Mouse (Mus musculus) kidney, adult 9 months (tissue): ENCODE data around the gene Prkci.

ENCODE experiments used
- DNase-seq: peaks from one replicate; pipeline ENCODE4 v3.0.0; 2022

The Prkci gene

DNA sequence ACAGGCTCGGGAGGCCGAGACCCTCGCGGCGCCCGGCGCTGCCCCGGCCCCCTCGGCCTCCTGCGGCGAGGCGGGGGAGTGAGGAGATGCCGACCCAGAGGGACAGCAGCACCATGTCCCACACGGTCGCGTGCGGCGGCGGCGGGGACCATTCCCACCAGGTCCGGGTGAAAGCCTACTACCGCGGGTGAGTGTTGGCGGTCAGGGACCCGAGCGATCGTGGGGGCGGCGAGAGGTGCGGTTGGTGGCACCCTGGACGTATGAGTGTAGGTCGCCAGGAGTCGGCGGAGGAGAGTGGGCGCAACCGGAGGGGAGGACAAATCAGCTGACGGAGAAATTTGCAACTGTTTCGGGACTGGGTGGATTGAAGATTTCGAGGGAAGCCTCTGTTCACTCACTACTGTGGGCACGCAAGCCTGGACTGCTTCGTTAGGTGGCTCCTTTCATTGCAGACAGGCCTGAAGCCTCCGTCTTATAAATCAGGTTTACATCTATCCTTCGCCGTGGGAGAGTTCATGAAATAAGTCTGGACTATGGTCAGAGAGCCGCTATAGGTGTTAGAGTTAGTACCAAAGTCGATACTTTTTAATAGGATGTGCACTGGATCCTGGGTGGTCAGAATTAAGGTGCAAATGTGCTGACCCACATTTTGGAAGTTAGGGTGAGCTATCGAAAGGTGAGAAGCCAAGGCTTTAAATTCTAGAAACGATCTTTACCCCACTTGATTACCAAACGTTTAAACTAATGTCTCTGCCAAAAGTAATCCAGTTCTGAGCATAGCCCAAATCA, 546 bp downstream of the Prkci start:
- DNase-seq = peak; percentile 17

DNA sequence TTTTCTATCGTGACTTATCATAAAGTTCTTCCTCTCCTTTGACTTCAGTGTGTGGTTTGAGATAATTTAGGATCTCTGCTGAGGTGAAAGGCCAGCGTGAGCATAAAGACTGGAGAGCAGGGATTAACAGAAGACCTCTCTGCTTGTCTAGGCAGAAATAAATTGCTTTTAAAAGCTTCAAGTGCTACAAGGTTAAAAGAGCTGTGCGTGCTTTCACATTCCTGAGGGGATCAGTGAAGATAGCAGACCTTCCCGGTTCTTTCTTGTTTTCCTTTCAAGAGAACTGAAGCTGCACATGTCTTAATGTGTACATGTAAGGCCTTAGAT, 1.1 kb downstream of the Prkci start:
- DNase-seq = no peak

DNA sequence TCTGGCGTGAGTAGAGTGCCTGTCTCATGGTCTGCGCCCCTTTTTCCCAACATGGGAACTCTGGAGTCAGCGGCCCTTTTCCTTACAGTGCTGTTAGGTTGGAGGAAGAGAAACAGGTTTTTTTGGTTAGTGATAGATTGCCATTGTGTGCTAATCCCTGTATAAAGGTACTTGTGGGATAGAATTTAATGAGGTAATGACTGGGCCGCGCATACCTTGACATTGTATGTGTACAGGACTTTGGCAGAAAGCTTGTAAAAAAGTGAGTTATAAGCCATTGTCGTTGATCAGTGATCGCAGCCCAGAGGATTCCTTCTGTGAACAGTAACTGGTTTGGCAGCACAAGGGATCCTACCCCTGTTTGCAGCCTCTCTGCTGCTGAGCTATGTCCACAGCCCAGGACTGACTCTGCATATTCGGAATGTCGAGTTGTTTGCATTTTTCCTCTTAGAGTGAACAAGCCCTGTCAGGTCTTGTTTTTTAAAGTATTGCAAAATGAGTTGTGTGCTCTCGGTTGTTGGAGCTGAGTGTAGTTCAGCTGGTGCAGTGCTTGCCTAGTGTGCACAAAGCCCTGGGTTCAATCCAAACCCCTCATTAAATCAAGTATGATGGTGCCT, 4.0 kb downstream of the Prkci start:
- DNase-seq = no peak

DNA sequence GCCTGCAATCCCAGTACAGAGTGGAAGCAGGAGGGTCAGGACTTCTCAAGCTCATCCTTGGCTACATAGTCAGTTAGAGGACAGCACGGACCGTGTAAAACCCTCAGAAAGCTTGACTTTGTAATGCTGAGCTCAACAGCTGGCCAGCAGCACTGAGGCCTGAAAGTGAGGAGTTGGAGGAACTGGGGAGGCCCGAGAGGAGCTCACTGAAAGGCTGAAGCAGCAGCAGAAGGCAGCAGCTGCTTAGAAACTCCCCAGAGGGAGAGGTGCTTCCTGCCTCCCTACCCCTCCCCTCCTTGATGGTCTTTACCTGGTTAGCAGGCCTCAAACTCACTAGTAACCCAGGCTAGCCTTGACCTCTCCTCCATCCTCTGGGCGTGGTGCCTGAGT, 4.5 kb downstream of the Prkci start:
- no peak for DNase-seq

DNA sequence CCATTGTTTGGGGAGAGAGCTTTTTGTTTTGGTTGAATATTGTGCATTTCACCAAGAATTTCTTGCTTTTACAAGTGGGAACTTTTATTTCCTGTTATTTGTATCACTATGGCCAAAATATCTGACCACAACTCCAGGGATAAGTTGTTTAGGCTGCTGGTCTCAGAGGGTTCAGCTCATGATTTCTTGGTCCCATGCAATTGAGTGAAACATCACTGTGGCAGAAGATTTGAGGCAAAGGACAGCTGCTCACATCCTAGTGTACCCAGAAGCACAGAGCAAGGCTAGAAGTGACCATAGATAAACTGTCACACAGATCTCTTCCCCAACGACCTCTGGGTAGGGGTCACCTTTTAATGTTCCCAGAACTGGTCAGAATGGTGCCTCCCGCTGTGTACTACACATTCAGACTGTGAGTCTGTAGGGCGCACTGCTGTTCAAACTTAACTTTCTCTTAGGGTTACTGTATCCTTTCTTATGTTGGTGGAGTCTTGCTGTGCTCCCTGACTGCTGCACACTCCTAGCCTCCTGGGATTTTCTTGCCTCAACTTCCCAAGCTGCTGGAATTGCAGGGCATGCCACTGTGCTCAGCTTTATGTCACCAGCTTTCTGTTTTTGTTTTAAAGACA, 5.6 kb downstream of the Prkci start:
- no peak for DNase-seq

DNA sequence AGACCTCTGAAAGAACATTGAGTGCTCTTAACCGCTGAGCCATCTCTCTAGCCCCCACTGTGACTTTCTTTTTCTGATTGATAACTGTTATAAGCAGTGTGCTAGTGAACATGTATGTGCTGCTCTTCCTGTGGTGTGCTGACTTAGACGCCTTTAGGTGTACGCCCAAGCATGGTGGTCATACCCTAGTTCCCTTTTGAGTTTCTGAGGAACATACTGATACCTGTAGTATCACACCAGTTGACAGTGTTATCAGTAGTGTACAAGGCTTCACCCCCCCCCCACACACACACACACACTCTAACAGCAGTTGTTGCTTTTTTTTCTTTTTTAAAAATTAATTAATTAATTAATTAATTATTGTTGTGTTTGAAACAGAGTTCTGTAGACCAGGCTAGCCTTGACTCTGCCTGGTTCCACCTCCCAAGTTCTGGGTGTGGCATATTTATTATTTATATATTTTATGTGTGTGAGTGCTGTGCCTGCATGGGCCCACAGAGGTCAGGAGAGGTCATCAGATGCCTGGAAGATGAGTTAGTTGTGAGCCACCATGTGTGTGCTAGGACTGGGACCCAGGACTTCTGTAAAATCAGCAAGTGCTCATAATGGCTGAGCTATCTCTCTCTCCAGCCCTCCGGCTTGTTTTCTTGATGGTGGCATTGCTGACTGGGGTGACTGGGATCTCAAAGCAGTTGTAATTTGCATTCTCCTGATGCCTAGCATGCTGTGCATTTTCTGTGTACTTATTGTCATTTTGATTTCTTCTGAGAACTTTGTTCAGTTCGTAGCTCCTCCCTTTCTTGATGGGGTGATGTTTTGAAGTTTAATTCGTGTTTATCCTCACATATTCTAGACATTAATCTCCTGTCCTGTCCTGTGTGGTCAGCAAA, 9.0 kb downstream of the Prkci start:
- no peak for DNase-seq

DNA sequence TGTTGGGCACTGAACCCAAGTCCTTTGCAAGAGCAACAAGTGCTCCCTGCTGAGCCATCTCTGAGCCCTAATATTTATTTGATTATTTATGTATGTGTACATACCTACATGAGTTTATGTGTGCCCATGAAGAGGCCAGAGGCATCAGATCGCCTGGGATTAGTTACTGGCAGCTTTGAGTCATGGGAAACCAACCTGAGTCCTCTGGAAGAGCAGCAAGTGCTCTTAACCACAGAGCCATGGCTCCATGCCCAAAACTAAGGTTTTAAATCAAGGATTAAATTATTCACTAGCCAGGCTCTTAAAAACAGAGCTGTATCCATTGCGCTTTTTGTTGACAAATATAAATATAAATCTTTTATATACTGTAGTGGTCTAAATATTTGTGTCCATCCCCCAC, 18.8 kb downstream of the Prkci start:
- DNase-seq = no peak

DNA sequence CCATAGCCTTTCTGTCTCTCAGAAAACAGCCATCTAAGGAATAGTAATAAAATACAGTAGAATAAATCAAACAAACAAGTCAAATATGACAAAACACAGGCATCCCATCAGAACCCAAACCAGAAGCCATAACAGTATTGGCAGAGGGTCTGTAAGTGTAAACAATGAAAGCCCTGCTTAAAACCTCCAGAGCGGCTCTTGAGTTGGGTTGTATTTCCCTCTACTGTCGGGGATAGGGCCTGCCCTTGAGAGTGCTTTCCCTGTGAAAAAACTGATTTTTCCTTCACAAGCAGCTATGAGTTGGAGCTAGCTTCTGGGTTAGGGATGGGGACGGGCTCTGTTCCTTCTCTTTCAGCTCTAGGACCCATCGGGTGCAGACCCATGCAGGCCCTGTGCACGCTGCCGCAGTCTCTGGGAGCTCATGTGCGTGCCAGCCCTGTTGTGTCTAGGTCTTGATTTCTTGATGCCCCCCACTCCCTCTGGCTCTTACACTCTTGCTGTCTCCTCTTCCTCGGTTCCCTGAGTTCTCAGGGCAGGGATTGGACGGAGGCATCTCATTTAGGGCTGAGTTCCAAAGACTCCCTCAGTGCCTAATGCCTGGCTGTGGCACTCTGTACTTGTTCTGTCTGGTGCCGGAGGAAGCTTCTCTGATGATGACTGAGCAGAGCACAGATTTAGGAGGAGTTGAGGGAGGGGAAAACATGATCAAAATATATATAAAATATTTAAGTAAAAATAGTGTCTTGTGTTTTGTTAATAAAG, 20.3 kb downstream of the Prkci start:
- DNase-seq = no peak

DNA sequence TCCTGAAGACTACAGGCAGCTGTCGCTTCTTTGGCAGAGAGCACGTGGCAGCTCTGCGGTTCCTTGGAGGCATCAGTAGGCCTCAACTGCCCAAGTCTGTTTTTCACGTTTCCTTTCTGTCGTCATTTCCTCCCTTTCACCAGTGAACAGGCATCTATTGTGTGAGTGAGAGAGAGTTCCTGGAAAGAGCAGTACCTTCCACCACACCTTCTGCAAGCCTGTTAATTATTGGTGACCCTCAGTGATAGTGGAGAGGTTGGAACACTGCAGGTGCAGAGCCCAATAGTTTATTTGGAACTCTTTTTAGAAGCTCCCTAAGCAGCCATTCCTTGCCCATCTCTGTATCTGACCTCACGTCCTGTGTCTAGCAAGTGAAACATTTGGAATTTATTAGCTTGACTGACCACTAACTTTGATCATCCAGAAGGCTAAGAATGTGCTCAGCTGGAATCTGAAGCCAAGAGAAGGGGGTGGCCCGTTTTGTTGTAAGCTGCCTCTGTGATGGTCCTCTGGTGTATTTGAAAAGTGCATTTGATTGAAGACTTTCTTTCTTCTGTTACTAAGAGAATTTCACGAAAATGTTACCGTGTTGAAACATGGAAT, 21.1 kb downstream of the Prkci start:
- DNase-seq = peak; percentile 21

DNA sequence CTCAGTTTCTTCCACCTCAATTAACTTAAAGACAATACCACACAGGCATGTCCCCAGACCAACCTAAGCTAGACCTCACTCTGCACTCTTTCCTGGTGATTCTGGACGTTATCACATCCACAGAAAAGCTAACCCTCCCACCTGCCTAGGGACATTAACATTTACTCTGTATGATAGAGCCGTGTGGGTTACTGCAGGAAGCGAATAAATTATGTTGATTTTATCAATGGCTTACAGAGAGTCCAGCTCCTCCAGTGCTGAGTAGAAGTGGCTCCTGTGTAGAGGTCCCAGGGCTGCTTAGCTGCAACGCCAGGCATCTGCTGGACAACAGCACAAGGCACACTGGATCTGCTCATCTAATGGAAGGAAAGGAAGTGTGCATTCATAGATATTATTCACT, 22.1 kb downstream of the Prkci start:
- DNase-seq = no peak

DNA sequence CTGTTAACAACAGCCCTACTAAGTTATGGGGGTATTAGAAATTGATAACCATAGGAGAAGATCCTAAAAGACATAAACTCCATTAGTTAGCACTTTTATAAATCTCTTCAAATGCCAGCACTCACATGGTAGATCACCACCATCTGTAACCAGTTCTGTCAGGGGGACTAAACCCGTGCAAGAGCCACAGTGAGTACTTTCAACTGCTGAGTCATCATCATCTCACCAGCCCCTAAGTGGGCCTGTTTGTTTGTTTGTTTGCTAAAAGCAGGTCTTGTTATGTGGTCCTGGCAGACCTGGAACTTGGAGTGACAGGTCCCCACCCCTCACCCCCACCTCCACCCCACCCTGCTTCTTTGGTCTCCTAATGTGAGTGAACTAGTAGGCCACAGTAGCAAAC, 23.7 kb downstream of the Prkci start:
- DNase-seq = no peak

DNA sequence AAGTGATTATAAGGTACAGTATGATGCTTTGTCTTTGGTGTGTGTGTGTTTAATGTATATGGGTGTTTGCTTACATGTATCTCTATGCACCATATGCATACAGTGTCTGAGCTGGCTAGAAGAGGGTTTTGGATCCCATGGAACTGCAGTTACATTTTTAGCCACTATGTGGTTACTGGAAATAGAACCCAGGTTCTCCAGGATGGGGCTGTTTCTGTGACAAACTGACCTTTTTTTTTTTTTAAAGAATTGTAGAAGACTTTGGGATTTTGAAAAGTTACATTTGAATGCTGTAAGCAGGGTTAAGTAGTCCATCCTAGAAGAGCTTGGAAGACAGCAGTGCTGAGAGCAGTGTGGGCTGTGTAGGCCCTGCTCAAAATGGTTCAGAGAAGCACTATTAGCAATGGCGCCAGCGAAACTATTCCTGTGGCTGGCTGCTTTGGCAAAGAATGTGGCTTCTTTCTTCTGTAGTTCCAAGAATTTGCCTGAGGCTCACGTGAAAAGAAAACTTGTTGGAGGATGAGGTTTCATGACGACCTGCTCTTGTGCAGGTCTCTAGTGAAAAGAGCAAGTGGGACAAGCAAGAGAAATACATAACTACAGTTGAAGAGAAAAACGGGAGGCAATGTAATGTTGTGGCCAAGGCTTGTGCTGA, 24.4 kb downstream of the Prkci start:
- DNase-seq = no peak

DNA sequence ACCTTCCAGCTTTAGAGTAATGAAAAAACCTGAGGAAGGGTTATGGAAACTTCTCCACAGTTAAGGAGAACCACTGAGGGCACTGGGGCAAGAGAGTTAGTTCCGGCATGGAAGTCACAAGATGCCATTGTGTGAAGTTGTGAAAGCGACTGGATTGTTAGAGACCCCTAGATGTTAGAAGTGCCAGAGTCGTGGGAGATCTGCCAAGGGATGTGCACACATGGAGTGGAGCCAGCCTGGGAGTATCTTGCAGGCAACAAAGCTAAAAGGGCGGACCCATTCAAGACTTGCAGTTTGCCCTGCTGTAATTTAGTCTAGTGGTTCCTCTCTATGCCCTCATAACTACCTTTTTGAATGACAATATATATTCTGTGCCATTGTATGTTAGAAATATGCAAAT, 25.1 kb downstream of the Prkci start:
- no peak for DNase-seq

DNA sequence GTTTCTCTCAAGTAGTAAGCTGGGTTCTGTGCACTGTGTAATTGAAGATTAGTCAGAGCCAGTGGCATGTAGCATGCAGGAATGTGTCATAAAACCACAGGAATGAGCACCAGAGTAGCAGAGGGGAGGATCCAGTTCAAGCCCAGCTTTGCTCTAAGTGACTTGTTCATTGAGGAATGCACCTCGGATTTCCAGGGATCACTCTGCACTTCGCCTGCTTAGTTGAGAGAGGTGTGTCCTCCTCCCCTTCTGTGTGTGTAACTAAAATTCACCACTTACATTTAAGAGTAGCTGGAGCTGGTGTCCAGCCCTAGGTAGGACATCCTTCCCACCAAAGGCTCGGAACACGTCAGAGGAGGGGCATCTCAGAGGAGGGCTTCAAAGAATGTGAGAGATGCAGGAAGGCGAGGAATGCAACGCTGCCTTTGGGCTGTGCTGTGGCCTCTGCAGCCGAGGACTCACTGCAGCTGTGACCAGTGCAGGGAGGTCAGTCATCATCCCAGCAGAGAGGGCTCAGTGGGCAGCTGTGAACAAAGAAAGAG, 27.4 kb downstream of the Prkci start:
- DNase-seq = peak; percentile 45

DNA sequence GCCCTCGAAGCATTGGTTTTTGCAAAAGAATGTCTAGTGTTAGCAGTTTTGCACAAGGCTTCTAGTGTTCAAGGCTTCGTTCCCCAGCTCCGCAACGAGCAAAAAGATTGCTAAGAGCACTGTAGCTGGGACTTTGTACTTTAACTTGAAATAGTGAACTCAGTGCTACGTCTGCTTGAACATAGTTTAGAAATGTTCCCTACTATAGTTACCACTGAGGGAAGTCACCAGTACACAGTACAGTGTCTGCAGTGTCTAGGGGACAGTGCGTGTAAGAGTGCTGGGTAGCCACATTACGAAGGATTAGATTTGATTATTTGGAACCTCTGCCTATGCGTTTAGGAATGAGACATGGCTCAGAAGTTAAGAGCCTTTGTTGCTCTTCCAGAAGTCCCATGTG, 32.2 kb downstream of the Prkci start:
- DNase-seq = no peak

DNA sequence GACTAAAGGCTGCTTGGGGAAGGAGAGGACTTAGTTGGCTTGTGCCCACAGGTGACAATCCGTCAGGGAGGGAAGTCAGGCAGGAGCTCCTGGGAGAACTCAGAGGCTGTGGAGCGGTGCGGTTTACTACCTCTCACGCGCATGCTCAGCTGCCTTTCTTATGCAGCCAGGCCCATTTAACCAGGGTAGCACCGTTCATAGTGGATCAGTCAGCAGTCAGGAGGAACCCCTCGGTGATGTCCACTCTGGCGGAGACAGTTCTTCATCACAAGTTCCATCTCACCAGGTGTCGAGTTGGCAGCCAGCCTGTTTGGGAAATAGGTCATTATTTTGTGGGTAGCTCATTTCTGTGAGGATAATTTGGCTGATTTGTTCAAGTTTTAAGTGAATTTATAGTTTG, 36.1 kb downstream of the Prkci start:
- no peak for DNase-seq

DNA sequence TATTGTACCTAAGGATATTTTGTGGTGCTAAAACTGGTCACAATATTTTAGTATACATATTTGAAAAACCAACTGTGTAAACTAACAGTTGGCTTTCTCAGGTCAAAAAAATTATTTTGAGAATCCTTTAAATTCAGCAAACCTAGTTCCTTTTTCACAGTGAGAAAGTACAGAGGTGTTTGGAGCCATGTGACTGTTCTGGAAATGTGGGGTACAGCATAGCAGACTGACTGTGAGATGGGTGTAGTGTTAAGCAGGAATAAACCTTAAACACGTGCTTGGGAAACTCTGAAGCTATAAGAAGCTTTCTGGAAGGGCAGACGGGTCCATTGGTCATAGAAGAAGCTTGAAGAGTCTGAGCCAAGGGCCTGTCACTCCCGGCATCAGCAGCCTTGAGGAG, 38.1 kb downstream of the Prkci start:
- DNase-seq = no peak

DNA sequence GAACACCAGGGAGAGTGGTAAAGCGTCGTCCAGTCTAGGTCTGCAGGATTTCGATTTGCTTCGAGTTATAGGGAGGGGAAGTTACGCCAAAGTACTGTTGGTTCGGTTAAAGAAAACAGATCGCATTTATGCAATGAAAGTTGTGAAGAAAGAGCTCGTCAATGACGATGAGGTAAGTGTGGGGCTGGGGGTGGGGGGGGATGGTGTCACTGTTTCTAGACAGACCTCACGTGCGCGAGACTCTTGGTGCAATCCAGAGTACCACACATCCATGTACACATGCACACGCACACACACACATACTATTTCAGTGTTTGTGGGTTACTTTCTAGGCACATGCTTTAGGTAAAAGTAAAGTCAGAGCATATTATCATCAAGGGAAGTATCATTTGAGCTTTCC, 42.3 kb downstream of the Prkci start:
- no peak for DNase-seq

DNA sequence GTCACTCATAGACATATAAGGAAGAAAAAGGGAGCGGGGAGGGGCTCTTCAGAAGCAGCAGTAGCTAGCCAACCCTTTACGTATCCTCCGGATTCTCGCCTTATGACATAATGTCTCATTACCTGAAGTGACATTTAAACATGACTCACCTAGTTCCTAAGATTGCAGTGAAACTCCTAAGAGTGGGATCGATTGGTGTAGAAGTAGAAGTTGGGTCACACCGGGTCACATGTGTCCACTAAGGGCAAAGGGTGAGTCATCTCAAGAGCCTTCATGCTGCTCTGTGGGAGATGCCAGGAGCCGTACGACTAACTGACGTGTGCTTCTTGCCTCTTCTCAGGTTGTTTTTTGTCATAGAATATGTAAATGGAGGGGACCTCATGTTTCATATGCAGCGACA, 43.1 kb downstream of the Prkci start:
- no peak for DNase-seq

DNA sequence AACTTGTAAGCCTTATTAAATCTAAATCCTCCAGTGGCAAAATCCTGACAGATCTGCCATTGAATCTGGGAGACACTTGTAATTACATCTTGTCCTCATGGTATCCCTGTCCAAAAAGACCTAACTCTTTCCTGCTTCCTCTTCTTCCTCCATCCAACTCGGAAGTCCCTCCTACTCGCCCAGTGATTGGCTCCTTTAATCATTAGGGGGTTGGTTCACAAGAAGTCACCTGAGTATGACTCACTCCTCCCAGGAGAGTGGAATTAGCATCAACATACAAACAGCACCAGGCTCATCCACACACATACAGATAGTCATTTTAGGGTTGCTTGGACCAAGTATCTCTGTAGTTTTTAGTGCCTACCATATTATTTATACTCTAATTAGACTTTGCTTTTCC, 47.4 kb downstream of the Prkci start:
- DNase-seq = no peak

DNA sequence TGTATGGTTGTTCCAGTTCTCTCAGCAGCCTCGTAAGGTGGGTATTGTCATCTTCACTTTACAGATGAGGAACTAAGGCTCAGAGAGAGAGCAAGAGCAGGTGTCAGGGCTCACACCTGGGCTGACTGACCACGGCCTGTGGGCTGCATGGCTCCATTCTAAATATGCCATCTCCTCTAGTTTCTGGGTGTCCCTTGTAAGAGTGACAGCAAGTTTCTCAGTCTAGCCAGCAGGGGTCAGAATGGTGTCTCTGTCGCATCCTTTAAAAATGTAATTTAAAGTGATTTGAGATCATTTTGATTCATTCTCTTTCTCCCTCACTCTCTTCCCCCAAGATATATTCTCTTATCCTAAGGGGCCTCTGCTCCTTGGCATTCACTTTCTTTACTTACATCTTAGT, 51.7 kb downstream of the Prkci start:
- DNase-seq = no peak

DNA sequence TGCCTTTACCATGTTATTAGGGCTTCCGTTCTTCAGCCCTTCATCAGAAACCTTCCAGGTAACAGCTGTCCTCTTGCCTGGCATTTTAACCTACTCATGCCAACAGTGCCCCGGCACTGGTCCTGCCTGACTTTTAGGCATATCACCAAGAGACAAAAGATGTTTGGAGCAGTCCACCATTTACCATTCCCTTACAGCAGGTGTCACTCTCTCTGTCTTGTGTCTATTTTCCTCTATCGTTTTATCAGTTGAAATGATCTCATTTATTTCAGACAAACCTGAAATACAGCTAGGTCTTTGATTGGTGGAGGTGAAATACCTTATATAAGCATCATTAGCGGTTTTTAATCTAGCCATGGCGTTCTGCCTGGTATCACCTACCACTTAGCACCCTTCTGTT, 53.5 kb downstream of the Prkci start:
- no peak for DNase-seq
